In the genomic region with DNA sequence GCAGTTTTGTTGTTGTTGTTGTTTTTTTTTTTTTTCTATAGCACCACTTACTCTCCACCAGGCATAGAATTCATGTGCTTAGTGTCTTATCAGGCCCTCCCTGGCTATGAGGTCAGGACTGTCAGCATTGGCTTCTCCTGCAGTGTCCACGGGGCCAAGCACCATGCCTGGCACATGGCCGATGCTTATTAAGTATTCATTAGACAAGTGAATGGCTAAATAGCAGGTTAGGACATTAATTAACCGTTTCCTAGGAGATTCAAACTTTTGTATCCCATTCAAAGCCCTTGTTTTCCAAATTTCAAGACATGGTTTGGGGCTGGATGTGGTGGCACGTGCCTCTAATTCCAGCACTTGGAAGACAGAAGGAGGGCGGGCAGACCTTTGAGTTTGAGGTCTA, we compare ENCODE assay signal across 10 mouse cellular contexts. TPM values are rescaled to one million over a fixed set of nuclear protein-coding genes. Genes with fewer than 3 reads are reported as not detected.
DNase-seq lines count a peak whose midpoint lies in the region; ATAC-seq and TF ChIP-seq lines count a peak whose summit lies in the region.
"Had no signal": no experiment of that assay in that cellular context is flagged by ENCODE, and none has a peak within 500 bp of the region (broad histone marks: within the 10 kb centered on the region; RNA-seq: fewer than 3 reads in every experiment).

No protein-coding gene starts in this region.

- ATAC-seq in limb, embryonic 14.5 days (ENCODE audit: low FRiP score, low read depth): no peak
- ATAC-seq in activated CD4-positive, CD25-positive, alpha-beta regulatory T cell, adult 4 months: no peak

- no peak for DNase-seq in gastrocnemius, adult 2 months
- DNase-seq in gastrocnemius, postnatal 4 days (ENCODE audit: low spot score in 2 of 2): no peak
- DNase-seq in testis, postnatal 10 days (ENCODE audit: low spot score): no peak
- no peak for DNase-seq in limb, embryonic 14.5 days (ENCODE audit: low spot score)
- DNase-seq in layer of hippocampus, adult 11-12 months (ENCODE audit: low spot score): no peak
- no peak for DNase-seq in kidney, postnatal 36 days
- DNase-seq: kidney, adult 11 months; lung, postnatal 14 days had no signal

- no peaks in the 10 kb centered on the region for H3K27me3 ChIP-seq in testis, adult 2 months (ENCODE audit: control insufficient read depth, insufficient read depth, low read length)
- no peaks in the 10 kb centered on the region for H3K27me3 ChIP-seq in limb, embryonic 14.5 days (ENCODE audit: control insufficient read depth, insufficient read depth, low read length)

- no peak overlapping the region for H3K4me3 ChIP-seq in gastrocnemius, adult 2 months
- H3K4me3 ChIP-seq in testis, adult 2 months (ENCODE audit: control insufficient read depth, low read depth, low read length): no peak overlapping the region
- H3K4me3 ChIP-seq in limb, embryonic 14.5 days (replicated peaks; ENCODE audit: low read length): no peak overlapping the region

- 75% methylated on average over 5 of the region's 5 CpGs for WGBS in limb, embryonic 14.5 days

- H3K27ac ChIP-seq in gastrocnemius, adult 2 months: peak overlapping the region; percentile 83
- peak overlapping the region; percentile 36; the same call in 1 of the 2 replicates for H3K27ac ChIP-seq in testis, adult 2 months (ENCODE audit: control insufficient read depth, insufficient read depth, low read depth, low read length)
- H3K27ac ChIP-seq in limb, embryonic 14.5 days (replicated peaks; ENCODE audit: low read depth, low read length): peak overlapping the region; percentile 82

- H3K4me1 ChIP-seq in testis, adult 2 months (ENCODE audit: control insufficient read depth, insufficient read depth, low read length): peaks cover 4% of the 10 kb centered on the region; the same call in 1 of the 2 replicates
- H3K4me1 ChIP-seq in limb, embryonic 14.5 days (ENCODE audit: control insufficient read depth, insufficient read depth, low read length): peaks cover 27% of the 10 kb centered on the region

- no peaks in the 10 kb centered on the region; the same call in 1 of the 2 replicates for H3K36me3 ChIP-seq in testis, adult 2 months (ENCODE audit: control insufficient read depth, insufficient read depth, low read length)
- no peaks in the 10 kb centered on the region for H3K36me3 ChIP-seq in limb, embryonic 14.5 days (ENCODE audit: control insufficient read depth, insufficient read depth, low read length)

- H3K9me3 ChIP-seq in limb, embryonic 14.5 days (ENCODE audit: control insufficient read depth, low read length): no peaks in the 10 kb centered on the region

- no peak for TF ChIP-seq POLR2A in testis, adult 2 months (IDR thresholded peaks at IDR 0.05; ENCODE audit: control insufficient read depth, low read depth, low read length)
- TF ChIP-seq POLR2A in limb, embryonic 14.5 days (IDR thresholded peaks at IDR 0.05; ENCODE audit: borderline replicate concordance, extremely low read depth, insufficient read depth, insufficient read length): no peak

- H3K4me2 ChIP-seq in limb, embryonic 14.5 days (replicated peaks; ENCODE audit: low read depth, low read length, severe bottlenecking): no peak overlapping the region

- no peak overlapping the region for H3K9ac ChIP-seq in limb, embryonic 14.5 days (ENCODE audit: low read depth, low read length, severe bottlenecking)

- intact Hi-C loops in gastrocnemius, adult 2 months (cut with DNase I): no loop called here

- TF ChIP-seq CTCF in gastrocnemius, adult 2 months (IDR thresholded peaks at IDR 0.05): no peak
- no peak for TF ChIP-seq CTCF in testis, adult 2 months (IDR thresholded peaks at IDR 0.05; ENCODE audit: control insufficient read depth, insufficient read depth, insufficient replicate concordance, low read depth, low read length)

RNA-seq across cellular contexts. Expression of a gene that starts 23.1 kb away (rescaled TPM):
- total RNA-seq in gastrocnemius, adult 2 months (2021): 10 to 100 TPM in 1 of 2 experiments, 1 to 10 TPM in 1; 6.8 to 10.0 TPM
- total RNA-seq in gastrocnemius, postnatal 4 days (2021): 10 to 100 TPM; 26.0 to 27.1 TPM
- polyA plus RNA-seq in testis, adult 2 months (2012; rRNA removed): 14.6 and 15.8 TPM in 2 replicates
- polyA plus RNA-seq in limb, embryonic 14.5 days (2012; rRNA removed): 45.9 and 48.5 TPM in 2 replicates
- polyA plus RNA-seq in limb, embryonic 14.5 days (2014; fragmentation: Nextera tagmentation; extraction: Ambion mirVana): 2.0 and 4.0 TPM in 2 replicates
- polyA plus RNA-seq in activated CD4-positive, CD25-positive, alpha-beta regulatory T cell, adult 4 months (2017; shearing (Covaris generic)): under 1 TPM in 1 of 2 experiments, not detected in 1; 0.13 TPM

RNA-seq across cellular contexts. Expression of a gene that starts 34.0 kb away (rescaled TPM):
- 1 to 10 TPM; 7.2 to 9.3 TPM for total RNA-seq in gastrocnemius, adult 2 months (2021)
- total RNA-seq in gastrocnemius, postnatal 4 days (2021): 10 to 100 TPM; 13.0 to 13.8 TPM
- polyA plus RNA-seq in testis, adult 2 months (2012; rRNA removed): 13.7 and 17.0 TPM in 2 replicates
- polyA plus RNA-seq in limb, embryonic 14.5 days (2012; rRNA removed): 22.4 and 26.2 TPM in 2 replicates
- polyA plus RNA-seq in limb, embryonic 14.5 days (2014; fragmentation: Nextera tagmentation; extraction: Ambion mirVana): 22.5 and 22.9 TPM in 2 replicates
- 10 to 100 TPM; 21.5 to 21.6 TPM for polyA plus RNA-seq in activated CD4-positive, CD25-positive, alpha-beta regulatory T cell, adult 4 months (2017; shearing (Covaris generic))

RNA-seq across cellular contexts. Expression of a gene that starts 42.0 kb away (rescaled TPM):
- 1,000 to 10,000 TPM in 1 of 2 experiments, 100 to 1,000 TPM in 1; 819 to 1,877 TPM for total RNA-seq in gastrocnemius, adult 2 months (2021)
- 10 to 100 TPM; 40.6 to 50.4 TPM for total RNA-seq in gastrocnemius, postnatal 4 days (2021)
- 0.05 and 0.08 TPM in 2 replicates for polyA plus RNA-seq in testis, adult 2 months (2012; rRNA removed)
- 0.47 TPM in 1 of 2 replicates, not detected in the other for polyA plus RNA-seq in limb, embryonic 14.5 days (2012; rRNA removed)
- not detected in 2 replicates for polyA plus RNA-seq in limb, embryonic 14.5 days (2014; fragmentation: Nextera tagmentation; extraction: Ambion mirVana)
- polyA plus RNA-seq in activated CD4-positive, CD25-positive, alpha-beta regulatory T cell, adult 4 months (2017; shearing (Covaris generic)): under 1 TPM in 1 of 2 experiments, not detected in 1; 0.73 TPM

RNA-seq across cellular contexts. Expression of a gene that starts 44.6 kb away (rescaled TPM):
- 1,000 to 10,000 TPM; 1,971 to 4,216 TPM for total RNA-seq in gastrocnemius, adult 2 months (2021)
- total RNA-seq in gastrocnemius, postnatal 4 days (2021): 100 to 1,000 TPM; 129 to 140 TPM
- 11.0 and 11.5 TPM in 2 replicates for polyA plus RNA-seq in testis, adult 2 months (2012; rRNA removed)
- 27.4 and 32.8 TPM in 2 replicates for polyA plus RNA-seq in limb, embryonic 14.5 days (2012; rRNA removed)
- polyA plus RNA-seq in limb, embryonic 14.5 days (2014; fragmentation: Nextera tagmentation; extraction: Ambion mirVana): 9.9 and 11.6 TPM in 2 replicates
- 10 to 100 TPM; 28.7 to 52.4 TPM for polyA plus RNA-seq in activated CD4-positive, CD25-positive, alpha-beta regulatory T cell, adult 4 months (2017; shearing (Covaris generic))
